Mouse (Mus musculus) midbrain, embryonic 12.5 days (tissue): ENCODE results near the gene Nr6a1. TPM values are rescaled to one million over a fixed set of nuclear protein-coding genes. Genes with fewer than 3 reads are reported as not detected.

Source experiments
- ATAC-seq: fragments of 200-750 bp; cut with Nextera tagmentation; 2 replicates; pipeline ENCODE4 v1.8.0; 2017; ENCODE audit warnings: low read depth, moderate TSS enrichment, moderate library complexity; ENCODE audit not compliant: low FRiP score
- H3K27ac ChIP-seq: fragments of 300-500 bp; sonication (generic); replicated peaks from 2 replicates; pipeline ENCODE4 v1.5.1; 2016; ENCODE audit warnings: mild to moderate bottlenecking
- H3K27me3 ChIP-seq: fragments of 300-500 bp; sonication (generic); 2 replicates; pipeline ENCODE4 v1.6.1; 2016; ENCODE audit warnings: mild to moderate bottlenecking
- H3K36me3 ChIP-seq: fragments of 300-500 bp; sonication (generic); 2 replicates; pipeline ENCODE4 v1.6.1; 2016
- H3K4me1 ChIP-seq: fragments of 300-500 bp; sonication (generic); 2 replicates; pipeline ENCODE4 v1.6.1; 2016
- H3K4me2 ChIP-seq: fragments of 300-500 bp; sonication (generic); replicated peaks from 2 replicates; pipeline ENCODE4 v1.6.1; 2016; ENCODE audit warnings: mild to moderate bottlenecking, moderate library complexity
- H3K4me3 ChIP-seq: fragments of 300-500 bp; sonication (generic); 2 replicates; pipeline ENCODE4 v1.5.1; 2016; ENCODE audit warnings: mild to moderate bottlenecking
- H3K9ac ChIP-seq: fragments of 300-500 bp; sonication (generic); replicated peaks from 2 replicates; pipeline ENCODE4 v1.6.1; 2016; ENCODE audit warnings: mild to moderate bottlenecking, moderate library complexity
- H3K9me3 ChIP-seq: fragments of 300-500 bp; sonication (generic); 2 replicates; pipeline ENCODE4 v1.6.1; 2016; ENCODE audit warnings: mild to moderate bottlenecking
- WGBS: fragments of 180-500 bp; shearing (Covaris S2); methylation state at CpG from one replicate; pipeline ENCODE4 v1.1.7; 2016; 5-methylcytosine and 5-hydroxymethylcytosine counted together
- polyA plus RNA-seq: library from polyadenylated mRNA; unstranded; fragments of >200 nt; fragmentation: Nextera tagmentation; extraction: Ambion mirVana; gene quantifications from 2 replicates; pipeline ENCODE4 v1.2.1, GENCODE M21; 2016

Gene Nr6a1
- polyA plus RNA-seq, 1 experiment from 2014 or later, result 2.8 TPM

- H3K4me3 ChIP-seq, result no peak overlapping the region
- H3K9ac ChIP-seq, result no peak overlapping the region
- no peaks in the 10 kb centered on the region for H3K36me3 ChIP-seq
- H3K27ac ChIP-seq, result no peak overlapping the region
- H3K27me3 ChIP-seq, result peaks cover 24% of the 10 kb centered on the region
- H3K4me1 ChIP-seq, result peaks cover 24% of the 10 kb centered on the region
- no peaks in the 10 kb centered on the region for H3K9me3 ChIP-seq
- H3K4me2 ChIP-seq, result no peak overlapping the region
- WGBS, result 39% methylated on average over 5 of the region's 5 CpGs
- ATAC-seq, result no peak
Measured at GRCm38 (mm10) chr2:38934936-38935335, 7.4 kb upstream of the Nr6a1 start.

GRCm38 (mm10) chr2:38933931-38934330 lies 6.4 kb upstream of the Nr6a1 start:
- no peak for ATAC-seq

GRCm38 (mm10) chr2:38931851-38932667 lies 4.6 kb upstream of the Nr6a1 start, which contains the start of gene Olfml2a:
Olfml2a (plus strand) TSS chr2:38931978.
- Histone ChIP-seq H3K27ac (no peak within 1 kb of the TSS), H3K9ac (peak within 1 kb of the TSS; percentile 49), H3K4me1 (peaks cover 25% of the 10 kb centered on the region), H3K27me3 (peaks cover 38% of the 10 kb centered on the region), H3K4me2 (peak within 1 kb of the TSS; percentile 81), H3K4me3 (peak within 1 kb of the TSS; percentile 43), H3K9me3 (no peaks in the 10 kb centered on the region), H3K36me3 (no peaks in the 10 kb centered on the region)
- WGBS, result 7% methylated on average over 32 of the region's 32 CpGs
- ATAC-seq, result peak; percentile 78

More at GRCm38 (mm10) chr2:38933931-38934330, 6.4 kb upstream of the Nr6a1 start:
- peaks cover 28% of the 10 kb centered on the region for H3K27me3 ChIP-seq
- H3K4me3 ChIP-seq, result no peak overlapping the region
- no peak overlapping the region for H3K9ac ChIP-seq
- WGBS, result 15% methylated on average over 2 of the region's 2 CpGs
- no peak overlapping the region for H3K4me2 ChIP-seq
- peaks cover 24% of the 10 kb centered on the region for H3K4me1 ChIP-seq
- no peak overlapping the region; the same call in 1 of the 2 replicates for H3K27ac ChIP-seq
- H3K9me3 ChIP-seq, result no peaks in the 10 kb centered on the region
- no peaks in the 10 kb centered on the region for H3K36me3 ChIP-seq

GRCm38 (mm10) chr2:38930269-38930668 lies 2.8 kb upstream of the Nr6a1 start:
- Histone ChIP-seq H3K4me3 (no peak overlapping the region), H3K27ac (no peak overlapping the region), H3K9ac (no peak overlapping the region), H3K9me3 (no peaks in the 10 kb centered on the region), H3K4me1 (peaks cover 29% of the 10 kb centered on the region), H3K36me3 (no peaks in the 10 kb centered on the region), H3K4me2 (no peak overlapping the region), H3K27me3 (peaks cover 40% of the 10 kb centered on the region)
- 65% methylated on average over 2 of the region's 2 CpGs for whole genome bisulfite sequencing
- no peak for ATAC-seq

- H3K27ac ChIP-seq, result no peak overlapping the region
- peak; percentile 94 for ATAC-seq
- under 1% methylated on average over 49 of the region's 53 CpGs for WGBS
Measured at GRCm38 (mm10) chr2:38926145-38926891, 1.2 kb downstream of the Nr6a1 start.

GRCm38 (mm10) chr2:38925171-38926080 lies 2.1 kb downstream of the Nr6a1 start:
- no peak overlapping the region for H3K27ac ChIP-seq
- ATAC-seq, result peak; percentile 74
- WGBS, result under 1% methylated on average over 51 of the region's 51 CpGs

More at GRCm38 (mm10) chr2:38926145-38926891, 1.2 kb downstream of the Nr6a1 start:
- Histone ChIP-seq H3K4me2 (peak overlapping the region; percentile 99), H3K9me3 (no peaks in the 10 kb centered on the region), H3K4me1 (peaks cover 17% of the 10 kb centered on the region), H3K9ac (peak overlapping the region; percentile 77), H3K36me3 (no peaks in the 10 kb centered on the region), H3K27me3 (peaks cover 35% of the 10 kb centered on the region), H3K4me3 (peak overlapping the region; percentile 86)

GRCm38 (mm10) chr2:38924571-38924970 lies 2.9 kb downstream of the Nr6a1 start:
- Histone ChIP-seq H3K36me3 (no peaks in the 10 kb centered on the region), H3K9me3 (no peaks in the 10 kb centered on the region), H3K4me2 (peak overlapping the region; percentile 99), H3K27ac (no peak overlapping the region), H3K9ac (peak overlapping the region; percentile 77), H3K4me1 (peaks cover 15% of the 10 kb centered on the region), H3K27me3 (peaks cover 24% of the 10 kb centered on the region), H3K4me3 (peak overlapping the region; percentile 86)
- 1% methylated on average over 10 of the region's 10 CpGs for WGBS
- ATAC-seq, result no peak

More at GRCm38 (mm10) chr2:38925171-38926080, 2.1 kb downstream of the Nr6a1 start:
- Histone ChIP-seq H3K9ac (peak overlapping the region; percentile 77), H3K4me2 (peak overlapping the region; percentile 99), H3K9me3 (no peaks in the 10 kb centered on the region), H3K27me3 (peaks cover 27% of the 10 kb centered on the region), H3K4me3 (peak overlapping the region; percentile 86), H3K4me1 (peaks cover 15% of the 10 kb centered on the region), H3K36me3 (no peaks in the 10 kb centered on the region)

GRCm38 (mm10) chr2:38923911-38924310 lies 3.6 kb downstream of the Nr6a1 start:
- no peaks in the 10 kb centered on the region for H3K9me3 ChIP-seq
- H3K27ac ChIP-seq, result no peak overlapping the region
- no peak overlapping the region for H3K9ac ChIP-seq
- no peaks in the 10 kb centered on the region for H3K36me3 ChIP-seq
- H3K4me2 ChIP-seq, result no peak overlapping the region; the same call in 1 of the 2 replicates
- peaks cover 20% of the 10 kb centered on the region for H3K27me3 ChIP-seq
- H3K4me1 ChIP-seq, result peaks cover 15% of the 10 kb centered on the region
- no peak for ATAC-seq
- WGBS, result 19% methylated on average over 2 of the region's 2 CpGs
- no peak overlapping the region for H3K4me3 ChIP-seq

- H3K27ac ChIP-seq, result no peak overlapping the region
- H3K4me2 ChIP-seq, result no peak overlapping the region
- no peaks in the 10 kb centered on the region for H3K9me3 ChIP-seq
- peaks cover 15% of the 10 kb centered on the region for H3K4me1 ChIP-seq
- H3K4me3 ChIP-seq, result no peak overlapping the region
- peaks cover 18% of the 10 kb centered on the region for H3K27me3 ChIP-seq
- WGBS, result 23% methylated on average over 3 of the region's 3 CpGs
- H3K9ac ChIP-seq, result no peak overlapping the region
- ATAC-seq, result no peak
- no peaks in the 10 kb centered on the region for H3K36me3 ChIP-seq
Measured at GRCm38 (mm10) chr2:38923471-38923870, 4.0 kb downstream of the Nr6a1 start.

GRCm38 (mm10) chr2:38921374-38921773 lies 6.1 kb downstream of the Nr6a1 start:
- H3K4me1 ChIP-seq, result peaks cover 11% of the 10 kb centered on the region
- H3K4me2 ChIP-seq, result no peak overlapping the region
- H3K4me3 ChIP-seq, result no peak overlapping the region
- no peak overlapping the region for H3K9ac ChIP-seq
- ATAC-seq, result no peak
- WGBS, result 7% methylated on average over 1 of the region's 1 CpGs
- peaks cover 10% of the 10 kb centered on the region for H3K27me3 ChIP-seq
- H3K36me3 ChIP-seq, result no peaks in the 10 kb centered on the region
- H3K27ac ChIP-seq, result no peak overlapping the region
- no peaks in the 10 kb centered on the region for H3K9me3 ChIP-seq

GRCm38 (mm10) chr2:38916947-38917691 lies 10.4 kb downstream of the Nr6a1 start:
- Histone ChIP-seq H3K9ac (no peak overlapping the region), H3K4me3 (no peak overlapping the region), H3K36me3 (no peaks in the 10 kb centered on the region), H3K4me2 (no peak overlapping the region), H3K4me1 (peaks cover 7% of the 10 kb centered on the region; the same call in 1 of the 2 replicates), H3K27me3 (no peaks in the 10 kb centered on the region), H3K27ac (no peak overlapping the region), H3K9me3 (no peaks in the 10 kb centered on the region)
- ATAC-seq, result no peak
- 14% methylated on average over 4 of the region's 4 CpGs for WGBS
